Mouse (Mus musculus) large intestine, adult 2 months (tissue): ENCODE measurements around the gene Pnpla3. TPM values are rescaled to one million over a fixed set of nuclear protein-coding genes. Genes with fewer than 3 reads are reported as not detected.

Experiments
- DNase-seq: peaks from one replicate; pipeline ENCODE4 v3.0.0-alpha.2; 2012; ENCODE audit warnings: low read depth, low spot score
- WGBS: fragments of 180-500 bp; shearing (Covaris S2); methylation state at CpG from one replicate; pipeline ENCODE4 v1.1.7; 2018; 5-methylcytosine and 5-hydroxymethylcytosine counted together
- polyA plus RNA-seq: library from polyadenylated mRNA; depleted of rRNA; stranded (reverse); fragments of >200 nt; gene quantifications from 2 replicates; pipeline ENCODE4 v1.2.3, GENCODE M21; 2012

Pnpla3 gene
- polyA plus RNA-seq, 1 experiment, result 8.1 TPM

DNA sequence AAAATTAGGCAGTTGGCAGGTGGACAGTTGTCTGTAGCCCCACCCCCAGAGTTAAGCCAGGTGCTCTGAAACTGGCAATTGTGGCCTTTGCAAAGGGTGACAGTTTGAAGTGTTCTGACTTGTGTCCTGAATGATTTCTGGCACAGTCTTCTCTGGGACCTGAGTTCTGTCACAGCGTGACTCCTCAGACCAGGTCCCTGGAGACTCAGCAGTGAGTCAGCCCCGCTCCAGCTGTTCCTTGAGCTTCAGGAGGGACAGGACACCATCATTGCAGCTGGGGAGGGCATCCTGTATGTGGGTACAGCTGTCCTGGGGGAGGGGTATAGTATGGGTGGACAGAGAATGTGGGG is 45.1 kb downstream of the Pnpla3 start:
- 71% methylated on average over 2 of the region's 2 CpGs for WGBS

DNA sequence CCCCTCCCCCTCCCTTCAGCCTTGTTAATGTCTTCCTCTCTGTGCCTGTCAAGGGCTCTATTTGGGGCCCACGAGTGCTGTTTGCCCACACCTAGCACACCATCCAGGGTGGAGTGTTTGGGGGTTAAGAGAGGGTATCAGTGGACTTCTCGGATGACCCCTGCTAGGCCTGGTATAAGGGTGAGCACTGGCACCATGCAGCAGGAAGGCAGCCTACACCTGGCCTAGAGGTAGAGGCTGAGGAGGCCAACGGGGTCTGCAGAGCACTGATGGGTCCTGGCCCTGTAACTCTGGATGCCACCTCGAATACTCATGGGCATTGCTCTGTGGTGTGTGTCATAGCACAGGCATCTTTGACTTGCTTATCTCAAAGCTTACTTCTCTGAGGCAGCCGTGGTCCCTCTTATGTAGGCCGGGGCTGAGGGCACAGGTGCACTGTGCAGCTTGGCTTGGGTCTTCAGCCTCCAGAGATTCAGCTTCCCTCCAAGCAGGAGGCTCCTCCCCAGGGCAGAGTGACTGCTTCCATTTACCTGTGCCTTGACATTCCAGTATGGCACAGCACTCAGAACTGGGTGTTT is 45.6 kb downstream of the Pnpla3 start:
- DNase-seq, result no peak
- 92% methylated on average over 6 of the region's 6 CpGs for WGBS

More for the DNA sequence above, 45.1 kb downstream of the Pnpla3 start:
- no peak for DNase-seq

DNA sequence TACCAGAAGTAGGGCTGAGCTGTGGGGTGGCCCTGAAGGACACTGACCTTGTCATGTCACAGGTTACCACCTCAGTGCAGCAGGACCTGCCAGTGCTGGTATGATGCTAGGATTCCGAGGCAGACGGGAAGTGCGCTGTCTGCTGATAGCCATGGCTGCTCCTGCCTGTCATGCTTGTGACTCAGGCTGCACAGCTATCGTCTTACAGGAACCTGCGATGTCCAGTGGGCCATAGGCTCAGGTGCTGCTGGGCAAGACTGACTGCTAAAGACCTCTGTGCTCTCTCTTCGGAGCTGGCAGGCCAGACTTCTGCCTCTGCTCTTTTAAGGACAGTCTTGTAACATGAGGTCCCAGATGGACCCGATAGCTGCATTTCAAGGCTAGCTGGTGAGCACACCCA is 46.8 kb downstream of the Pnpla3 start:
- 93% methylated on average over 7 of the region's 7 CpGs for WGBS
- no peak for DNase-seq

DNA sequence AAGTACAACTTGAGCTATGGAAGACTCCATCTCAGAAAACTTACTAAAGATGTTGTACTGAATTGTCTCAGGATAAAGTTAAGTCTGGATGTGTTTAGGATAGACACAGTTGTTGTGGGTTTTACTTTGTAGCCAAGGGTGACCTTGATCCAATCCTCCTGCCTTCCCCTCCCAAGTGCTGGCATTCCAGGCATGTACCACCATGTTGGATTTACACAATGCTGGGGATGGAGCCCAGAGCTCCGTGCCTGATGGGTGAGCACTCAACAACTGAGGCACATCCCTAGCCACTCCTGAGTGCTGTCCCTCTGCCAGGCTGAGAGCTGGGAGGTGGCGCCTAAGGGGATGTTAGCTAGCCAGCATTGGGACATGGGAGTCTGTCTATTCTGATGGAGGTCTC is 47.6 kb downstream of the Pnpla3 start:
- WGBS, result 63% methylated on average over 2 of the region's 2 CpGs

DNA sequence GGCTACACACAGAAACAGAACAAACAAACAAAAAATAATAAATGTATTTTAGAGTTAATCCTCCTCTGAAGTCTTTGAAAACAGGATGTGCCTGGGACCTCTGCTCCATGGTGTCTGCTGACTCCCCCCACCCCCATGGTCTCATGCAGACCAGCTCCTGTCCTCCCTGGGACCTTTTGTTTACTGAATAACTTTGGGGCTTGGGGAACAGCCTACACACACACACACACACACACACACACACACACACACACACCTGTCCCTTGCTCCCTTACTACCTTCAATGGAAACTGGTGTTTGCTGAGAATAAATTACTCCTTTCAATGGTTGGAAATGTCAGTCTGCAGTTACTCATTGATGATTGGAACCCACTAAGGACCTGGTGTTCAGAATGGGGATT is 48.4 kb downstream of the Pnpla3 start:
- no peak for DNase-seq

More for the DNA sequence above, 47.6 kb downstream of the Pnpla3 start:
- no peak for DNase-seq

DNA sequence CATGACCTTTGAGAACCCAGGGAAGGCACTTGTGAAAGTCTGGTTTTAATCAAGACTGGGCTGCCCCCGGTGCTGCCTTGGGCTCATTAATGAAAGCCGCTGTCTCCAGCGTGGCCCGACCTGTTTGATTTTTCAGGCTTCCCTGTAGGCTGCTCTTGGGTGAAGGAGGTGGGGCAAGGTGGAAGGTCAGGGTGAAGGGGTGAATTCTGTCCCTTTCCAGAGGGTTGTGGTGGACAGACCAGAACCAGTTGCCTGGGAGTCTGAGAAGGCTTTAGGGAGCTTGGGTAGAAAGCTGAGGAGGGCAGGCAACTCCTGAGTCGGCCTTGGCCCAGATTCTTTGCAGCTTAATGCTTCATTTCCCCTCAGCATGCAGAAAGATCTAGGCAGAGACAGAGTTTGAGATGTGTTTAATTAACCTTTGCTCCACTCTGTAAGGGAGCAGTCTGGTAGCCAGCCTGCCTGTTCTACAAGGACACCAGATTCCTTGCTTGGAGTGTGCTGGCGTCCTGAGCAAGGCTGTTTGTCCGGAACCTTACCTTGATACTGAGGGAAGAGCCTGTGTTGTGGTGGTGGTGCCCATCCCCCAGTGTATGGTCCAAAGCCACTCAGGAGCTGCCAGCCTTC is 48.9 kb downstream of the Pnpla3 start:
- 30% methylated on average over 7 of the region's 7 CpGs for WGBS
- DNase-seq, result no peak

DNA sequence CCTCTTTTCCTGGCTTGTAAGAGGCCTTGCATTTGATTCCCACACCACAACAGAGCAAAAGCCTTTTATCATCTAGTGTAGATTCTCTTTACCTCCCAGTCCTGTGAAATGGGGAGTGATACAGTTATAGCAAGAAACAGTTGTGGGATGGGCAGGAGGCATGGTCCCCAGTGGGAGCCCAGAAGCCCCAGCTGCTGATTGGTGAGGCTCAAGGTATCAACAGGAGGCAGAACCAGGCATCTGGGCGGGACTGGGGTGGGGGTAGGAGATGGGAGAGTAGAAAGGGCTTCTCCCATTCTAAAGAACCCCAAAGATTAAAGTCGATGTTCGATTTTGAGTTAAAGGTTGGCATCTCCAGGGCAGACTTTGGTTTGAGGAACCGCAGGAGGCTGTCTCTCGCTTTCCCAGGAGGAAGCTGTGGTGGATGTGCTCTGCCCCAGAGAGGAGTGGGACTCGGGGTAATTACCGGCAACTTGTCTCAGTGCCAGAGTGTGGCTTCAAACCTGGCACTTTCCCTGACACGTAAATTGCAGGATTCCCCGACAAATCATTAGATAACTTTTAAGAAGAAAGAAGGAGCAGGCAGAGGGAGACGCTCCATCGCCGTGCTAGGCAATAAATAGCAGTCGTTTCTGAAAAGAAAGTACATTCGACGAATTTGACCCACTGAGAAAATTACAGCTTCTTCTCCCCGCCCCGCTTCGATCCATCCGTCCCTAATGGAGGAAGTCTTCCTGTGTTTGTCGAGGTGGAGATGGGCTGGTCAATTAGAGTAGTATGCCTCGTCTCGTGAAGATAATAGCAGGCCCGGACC is 50.5 kb downstream of the Pnpla3 start:
- 18% methylated on average over 23 of the region's 23 CpGs for WGBS
- no peak for DNase-seq

DNA sequence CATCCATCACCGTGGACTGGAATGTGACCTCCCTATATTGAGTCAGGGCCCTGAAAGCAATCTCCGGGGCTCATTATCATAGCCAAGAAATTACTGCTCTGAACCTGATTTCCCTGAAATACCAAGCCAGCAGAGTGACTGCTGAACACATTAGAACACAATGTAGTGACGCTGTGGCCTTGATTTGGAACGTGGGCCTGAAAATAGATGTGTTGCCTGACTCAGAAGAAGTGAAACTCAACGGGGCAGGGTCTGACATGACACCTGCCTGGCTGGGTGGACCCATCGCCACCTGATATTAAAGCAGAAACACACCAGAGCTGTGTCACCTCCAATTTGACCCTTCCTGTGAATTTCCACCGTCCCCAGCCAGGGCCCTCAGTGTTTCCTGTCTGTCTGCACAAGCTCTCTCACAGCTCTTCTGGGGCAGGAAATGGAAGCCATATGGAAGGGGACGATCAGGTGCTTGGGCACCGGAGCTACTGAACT is 51.2 kb downstream of the Pnpla3 start:
- no peak for DNase-seq
- 25% methylated on average over 9 of the region's 9 CpGs for WGBS

DNA sequence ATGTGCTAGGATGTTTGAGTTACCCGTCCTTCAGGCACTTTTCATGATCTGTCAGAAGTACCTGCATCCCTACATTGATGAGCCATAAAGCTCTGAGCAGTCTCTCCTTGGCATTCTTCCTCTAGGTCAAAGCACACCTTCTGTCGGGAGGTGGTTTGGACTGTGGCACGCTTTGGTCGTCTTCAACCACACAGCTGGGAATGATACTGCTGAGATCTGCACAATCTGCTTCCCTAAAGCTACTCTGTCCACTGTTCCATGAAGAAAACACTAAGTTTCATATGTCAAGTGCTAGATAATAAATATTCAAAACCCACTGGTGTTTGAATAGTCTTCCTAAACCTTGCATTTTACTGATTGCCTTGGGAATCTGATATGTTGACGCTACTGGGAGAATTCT is 53.9 kb downstream of the Pnpla3 start:
- WGBS, result 54% methylated on average over 5 of the region's 5 CpGs
- DNase-seq, result no peak

DNA sequence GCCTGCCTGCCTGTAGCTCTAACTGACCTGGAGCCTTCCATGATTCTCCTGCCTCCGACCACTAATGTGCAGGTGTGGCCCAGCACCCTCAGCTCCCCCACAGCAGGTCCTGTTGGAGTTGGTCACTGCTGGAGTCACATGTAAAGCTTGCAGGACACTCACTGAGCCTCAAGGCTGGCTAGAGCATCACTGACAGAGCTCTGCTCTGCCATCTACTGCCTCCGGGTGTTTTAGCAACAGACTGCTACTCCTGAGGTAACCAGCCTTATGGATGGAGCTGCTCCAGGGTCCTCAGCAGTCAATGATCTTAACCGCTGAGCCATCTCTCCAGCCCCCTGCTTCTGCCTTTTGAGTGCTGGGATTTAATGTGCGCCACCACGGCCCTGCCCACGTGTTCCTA is 55.8 kb downstream of the Pnpla3 start:
- 36% methylated on average over 6 of the region's 6 CpGs for WGBS
- no peak for DNase-seq

DNA sequence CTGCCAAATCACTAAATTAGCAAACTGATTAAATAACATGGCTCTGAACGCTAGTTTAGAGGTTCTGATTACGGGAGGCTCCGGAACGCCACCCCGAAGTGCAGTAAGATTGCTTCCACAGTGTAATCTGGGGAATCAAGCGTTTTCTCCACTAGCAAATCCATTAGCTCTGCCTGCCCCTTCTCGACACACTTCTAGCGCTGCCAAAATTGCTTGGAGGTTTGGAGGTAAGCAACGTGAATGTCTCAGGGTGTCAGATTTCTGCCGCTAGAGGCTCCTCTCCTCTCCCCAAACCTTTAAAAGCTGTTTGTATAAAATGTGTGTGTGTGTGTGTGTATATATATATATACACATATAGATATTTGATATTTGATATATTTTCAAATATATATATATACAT is 57.1 kb downstream of the Pnpla3 start:
- WGBS, result 47% methylated on average over 10 of the region's 10 CpGs
- no peak for DNase-seq

DNA sequence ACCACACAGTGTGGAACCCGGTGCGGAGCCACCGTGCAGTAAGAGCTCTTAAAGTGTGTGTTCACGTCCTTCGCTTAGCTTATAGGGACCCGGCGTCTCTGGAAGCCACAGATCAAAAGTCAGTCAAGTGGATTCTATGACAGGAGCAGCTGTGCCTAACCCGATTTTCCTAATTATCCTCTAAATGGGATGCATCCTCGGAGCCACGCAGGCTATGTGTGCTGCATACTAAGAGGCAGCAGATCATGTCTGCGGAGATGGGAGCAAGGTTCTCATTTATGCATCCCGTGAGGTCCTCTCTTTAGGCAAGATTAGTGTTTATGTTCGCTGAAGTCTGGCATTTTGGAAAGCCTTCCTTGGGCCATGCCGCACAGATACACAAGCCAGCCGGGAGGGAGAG is 59.3 kb downstream of the Pnpla3 start:
- 89% methylated on average over 15 of the region's 15 CpGs for WGBS

DNA sequence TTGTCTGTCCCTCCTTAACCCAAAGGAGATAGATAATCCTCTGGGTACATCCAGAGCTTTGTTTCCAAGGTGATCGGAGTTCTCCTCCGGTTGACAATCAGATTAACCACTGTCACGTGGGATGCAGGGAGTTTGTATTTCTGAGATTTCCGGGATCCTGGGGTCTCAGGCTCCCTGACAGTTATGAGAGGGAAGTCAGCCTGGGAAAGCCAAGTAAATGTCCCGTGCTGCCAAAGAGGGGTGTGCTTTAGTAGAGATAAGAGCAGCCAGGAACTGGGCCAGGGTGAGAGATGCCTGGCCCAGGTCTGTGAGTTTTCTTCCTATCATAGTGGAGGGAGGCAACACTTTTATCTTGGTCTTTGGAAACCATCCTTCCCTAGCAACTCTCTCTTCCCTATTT is 63.0 kb downstream of the Pnpla3 start:
- 42% methylated on average over 5 of the region's 5 CpGs for WGBS

More for the DNA sequence above, 59.3 kb downstream of the Pnpla3 start:
- no peak for DNase-seq

DNA sequence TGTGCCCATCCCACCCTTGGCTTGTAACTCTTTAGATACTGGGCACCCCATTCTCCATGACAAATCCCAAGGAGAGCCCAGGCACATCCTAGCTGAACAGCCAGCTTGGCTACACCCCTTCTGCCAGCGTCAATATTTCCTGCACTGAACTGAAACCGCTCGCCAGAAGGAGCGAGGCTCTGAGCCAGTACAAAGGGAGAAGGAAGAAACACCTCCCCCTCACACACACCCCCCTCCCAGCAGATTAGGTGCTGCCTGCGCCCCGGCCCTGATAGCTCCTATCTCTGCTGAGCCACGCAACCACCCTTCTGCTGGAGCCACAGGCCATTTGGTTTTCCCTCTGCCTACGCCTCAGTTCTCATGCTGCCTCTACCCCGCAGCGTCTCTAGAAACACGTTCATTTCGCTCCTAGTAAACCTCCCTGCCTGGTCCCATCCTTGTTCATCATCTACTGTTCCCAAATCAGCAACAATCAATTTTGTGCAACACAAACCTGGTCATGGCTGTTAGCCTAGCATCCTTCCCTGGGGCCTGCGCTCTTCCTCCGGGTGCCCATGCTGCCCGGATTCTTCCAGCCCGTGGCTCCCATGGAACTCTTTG is 63.6 kb downstream of the Pnpla3 start:
- 20% methylated on average over 16 of the region's 16 CpGs for WGBS
- DNase-seq, result no peak

More for the DNA sequence above, 63.0 kb downstream of the Pnpla3 start:
- no peak for DNase-seq

DNA sequence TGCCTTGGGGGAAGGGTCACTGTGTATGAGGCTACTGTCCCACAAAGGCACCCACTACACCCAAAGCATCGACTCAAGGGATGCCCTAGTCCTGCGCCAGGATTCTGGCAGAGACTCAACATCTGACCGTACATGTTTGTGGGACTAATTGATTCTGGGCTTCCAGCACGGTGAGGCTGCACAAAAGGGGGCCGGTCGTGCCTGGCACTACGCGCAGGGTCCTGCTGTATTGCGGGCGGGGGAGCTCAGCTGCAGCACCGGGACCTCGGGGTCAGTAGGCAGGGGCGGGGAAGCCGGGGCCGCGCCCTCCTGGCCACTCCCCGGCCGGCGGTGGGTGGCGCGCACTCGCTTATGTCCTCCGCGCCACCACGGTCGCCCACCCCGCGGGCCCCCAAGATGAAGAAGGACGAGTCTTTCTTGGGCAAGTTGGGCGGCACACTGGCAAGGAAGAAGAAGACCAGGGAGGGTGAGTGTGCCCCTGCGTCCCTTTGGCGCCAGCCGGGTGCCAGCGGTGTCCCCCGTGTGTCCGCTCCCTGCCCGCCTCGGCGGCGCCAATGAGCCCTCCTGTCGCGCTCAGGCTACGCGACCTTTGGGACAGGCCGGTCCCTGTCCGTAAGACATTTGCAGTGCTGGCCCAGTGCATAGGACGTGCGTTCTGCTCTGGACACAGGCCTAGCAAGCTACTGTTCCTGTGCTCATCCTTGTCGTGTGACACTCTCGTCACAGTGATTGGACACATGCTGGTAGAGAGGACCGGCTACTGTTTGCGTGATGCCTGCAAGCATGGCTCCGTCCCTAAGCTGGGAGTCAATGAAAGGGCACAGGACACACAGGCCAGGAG is 64.3 kb downstream of the Pnpla3 start, which contains the start of gene Parvb:
Gene Parvb (plus strand): TSS at position 323 of the 841 bp plus-strand sequence.
- 1% methylated on average over 53 of the region's 53 CpGs for WGBS
- no peak for DNase-seq

DNA sequence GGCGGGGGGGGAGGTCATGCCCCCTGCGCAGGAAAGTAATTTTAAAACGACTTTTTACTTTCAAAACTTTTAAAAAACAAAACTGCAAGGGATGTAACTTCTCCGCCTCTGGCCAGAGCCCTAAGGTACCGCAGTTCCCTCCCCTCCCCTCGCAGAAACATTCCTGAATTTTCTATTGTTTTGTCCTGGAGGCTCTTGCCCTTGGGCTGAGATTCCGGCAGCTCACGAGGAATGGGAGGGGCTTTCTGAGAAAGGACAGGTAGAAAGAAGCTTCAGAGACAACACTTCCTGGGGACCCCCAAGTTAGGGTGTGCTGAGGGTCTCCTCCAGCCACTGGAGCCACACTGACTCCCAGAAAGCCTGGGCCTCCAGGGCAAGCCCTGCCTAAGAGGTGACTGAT is 65.0 kb downstream of the Pnpla3 start:
- no peak for DNase-seq
- WGBS, result 32% methylated on average over 8 of the region's 8 CpGs

DNA sequence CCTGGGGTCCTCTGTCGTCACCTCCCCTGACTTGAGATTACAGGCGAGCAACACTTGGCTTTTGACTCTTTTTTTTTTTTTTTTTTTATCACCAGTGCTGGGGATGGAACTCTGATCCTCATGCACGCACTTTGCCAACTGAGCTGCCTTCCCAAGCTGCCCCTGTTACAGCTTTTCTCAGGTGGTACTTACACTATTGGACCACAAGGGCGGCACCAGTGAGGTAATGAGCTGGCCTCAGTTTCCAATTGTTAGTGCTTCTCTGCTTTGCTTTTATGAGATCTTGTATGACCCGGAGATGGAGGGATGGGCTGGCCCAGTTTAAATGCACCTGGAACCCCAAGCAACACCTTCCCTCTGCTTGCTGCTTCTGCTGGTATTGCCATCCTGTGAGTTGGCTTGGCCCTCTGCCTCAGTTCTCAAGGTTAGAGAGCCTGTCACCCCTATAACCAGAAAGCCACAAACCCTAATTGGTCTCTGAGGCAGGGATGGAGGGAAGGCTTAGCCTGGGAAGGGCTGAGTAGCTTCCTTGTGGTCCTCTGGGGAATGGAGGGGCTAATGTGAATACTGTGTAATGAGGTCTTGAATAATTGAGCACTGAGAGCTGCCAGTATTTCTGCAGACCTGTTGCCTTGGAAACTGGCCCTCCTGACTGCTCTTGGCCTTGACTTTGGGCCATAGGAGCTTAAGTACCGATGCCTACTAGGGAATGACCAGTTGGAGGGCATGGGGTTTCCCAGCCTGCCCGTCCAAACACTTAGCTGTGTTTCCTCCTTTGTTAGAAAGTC is 67.4 kb downstream of the Pnpla3 start:
- WGBS, result 84% methylated on average over 7 of the region's 7 CpGs
- no peak for DNase-seq

DNA sequence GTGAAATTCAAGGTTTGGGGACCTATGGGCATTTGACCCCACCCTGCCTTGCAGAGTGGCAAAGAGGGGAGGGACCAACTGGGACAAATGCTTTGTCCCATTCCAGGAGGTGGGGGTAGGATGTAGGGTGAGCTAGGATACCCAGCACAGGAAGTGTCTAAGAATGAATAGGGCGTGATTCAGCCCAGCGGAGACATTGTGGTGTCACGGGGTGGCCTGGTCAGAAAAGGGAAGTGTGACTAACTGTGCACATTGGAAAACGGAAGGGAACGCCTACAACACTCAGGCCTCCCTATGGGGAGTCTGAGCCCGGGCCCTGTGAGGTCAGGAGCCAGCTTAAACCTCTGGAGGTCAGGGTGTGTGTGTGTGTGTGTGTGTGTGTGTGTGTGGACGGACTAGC is 68.0 kb downstream of the Pnpla3 start:
- WGBS, result 71% methylated on average over 7 of the region's 7 CpGs

More for the DNA sequence above, 68.0 kb downstream of the Pnpla3 start:
- no peak for DNase-seq
